Mouse (Mus musculus): Measurements from ENCODE around the gene Eif3b.

Gene Eif3b

GRCm38 (mm10) chr5:140491142-140491541 is 72.0 kb downstream of the Eif3b start:
- DNase-seq = no peak

- no peak for DNase-seq
Measured at GRCm38 (mm10) chr5:140492684-140493233, 73.6 kb downstream of the Eif3b start.

Data from right cerebral cortex, postnatal 14 days (tissue).